Comparison of ENCODE assay signal across 24 mouse cellular contexts in the genomic region with DNA sequence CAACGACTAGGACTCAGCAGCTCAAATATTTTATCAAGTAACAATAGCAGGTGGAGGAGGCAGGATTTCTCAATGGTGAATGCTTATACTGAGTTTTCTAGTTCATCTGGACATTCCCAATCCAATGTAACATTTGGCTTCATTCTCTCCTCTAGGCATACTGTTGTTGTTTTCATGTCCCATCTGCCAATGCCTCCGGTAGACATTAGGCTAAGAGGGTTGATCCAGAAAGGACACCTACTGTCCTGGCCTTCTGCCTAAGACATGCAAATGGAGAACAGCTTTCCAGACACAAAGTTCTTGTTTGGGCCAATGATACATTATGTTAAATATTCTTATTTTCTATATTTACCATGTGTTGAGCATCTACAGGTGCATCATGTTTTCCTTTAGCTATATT.
"Had no signal": no experiment of that assay in that cellular context is flagged by ENCODE, and none has a peak within 500 bp of the region (broad histone marks: within the 10 kb centered on the region; RNA-seq: fewer than 3 reads in every experiment).

No protein-coding gene starts in this region.

- H3K4me2 ChIP-seq: kidney, embryonic 15.5 days; limb, embryonic 12.5 days; limb, embryonic 15.5 days; liver, embryonic 11.5 days; lung, embryonic 14.5 days; midbrain, embryonic 12.5 days; midbrain, embryonic 15.5 days; neural tube, embryonic 12.5 days; neural tube, embryonic 15.5 days; stomach, embryonic 15.5 days had no signal

- H3K4me3 ChIP-seq: kidney, embryonic 15.5 days; left cerebral cortex, adult 2 months; limb, embryonic 12.5 days; limb, embryonic 15.5 days; midbrain, embryonic 12.5 days; midbrain, embryonic 15.5 days; neural tube, embryonic 12.5 days; neural tube, embryonic 15.5 days; stomach, embryonic 15.5 days had no signal

- H3K9ac ChIP-seq: kidney, embryonic 15.5 days; limb, embryonic 12.5 days; limb, embryonic 15.5 days; liver, embryonic 14.5 days; liver, postnatal 0 days; lung, embryonic 14.5 days; midbrain, embryonic 12.5 days; midbrain, embryonic 15.5 days; neural tube, embryonic 12.5 days; neural tube, embryonic 15.5 days; stomach, embryonic 15.5 days had no signal

- H3K36me3 ChIP-seq: kidney, embryonic 15.5 days; limb, embryonic 12.5 days; limb, embryonic 15.5 days; midbrain, embryonic 12.5 days; midbrain, embryonic 15.5 days; neural tube, embryonic 12.5 days; neural tube, embryonic 15.5 days; stomach, embryonic 15.5 days had no signal

- H3K9me3 ChIP-seq: kidney, embryonic 15.5 days; limb, embryonic 12.5 days; limb, embryonic 15.5 days; midbrain, embryonic 12.5 days; midbrain, embryonic 15.5 days; neural tube, embryonic 12.5 days; neural tube, embryonic 15.5 days; stomach, embryonic 15.5 days had no signal

- H3K27ac ChIP-seq: kidney, embryonic 15.5 days; left cerebral cortex, adult 2 months; limb, embryonic 12.5 days; limb, embryonic 15.5 days; liver, embryonic 14.5 days; macrophage; midbrain, embryonic 12.5 days; midbrain, embryonic 15.5 days; neural tube, embryonic 12.5 days; neural tube, embryonic 15.5 days; stomach, embryonic 15.5 days had no signal

- DNase-seq: kidney, postnatal 10 days; kidney, postnatal 36 days; layer of hippocampus, postnatal 36 days; left cerebral cortex, postnatal 4 days; liver, postnatal 0 days; lung, embryonic 14.5 days; right cerebral cortex, adult 18-20 months; right cerebral cortex, postnatal 14 days; right cerebral cortex, postnatal 4 days; thymus, adult 18-20 months; thymus, postnatal 36 days had no signal

- ATAC-seq: liver, postnatal 0 days; lung, postnatal 0 days; midbrain, embryonic 15.5 days had no signal

- H3K4me1 ChIP-seq: neural tube, embryonic 12.5 days; stomach, embryonic 15.5 days had no signal
